Mouse (Mus musculus): Measurements from ENCODE around the gene Opa1. TPM values are rescaled to one million over a fixed set of nuclear protein-coding genes. Genes with fewer than 3 reads are reported as not detected.
A peak's percentile ranks its signal among the peaks of the same experiment; 100 is the strongest.

The Opa1 gene
- polyA plus RNA-seq, 1 experiment from 2014 or later: 53.1 TPM

DNA sequence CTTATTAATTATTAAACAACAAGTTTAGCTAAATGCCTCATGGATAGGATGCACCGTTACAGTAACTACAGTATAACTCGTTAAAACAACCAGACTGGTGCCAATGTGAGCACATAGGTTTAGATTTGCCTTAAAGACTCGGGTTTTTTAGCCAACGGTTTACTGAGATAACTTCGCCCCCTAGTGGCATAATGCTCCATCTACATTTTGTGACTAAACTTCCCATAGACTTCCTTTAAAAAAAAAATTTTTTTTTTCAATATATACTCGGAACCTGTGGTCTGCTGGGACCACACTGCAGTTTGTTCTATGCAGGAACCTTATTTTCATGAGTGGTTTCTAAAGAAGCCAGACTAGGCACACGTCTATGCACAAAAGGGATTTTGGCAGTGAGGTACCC is 18.3 kb upstream of the Opa1 start:
- Histone ChIP-seq H3K4me2 (ENCODE audit: low read length) (no peak overlapping the region; the same call in 1 of the 2 replicates), H3K9ac (replicated peaks; ENCODE audit: low read depth, low read length) (no peak overlapping the region), H3K9me3 (ENCODE audit: control insufficient read depth, low read length) (no peaks in the 10 kb centered on the region), H3K27me3 (replicated peaks; ENCODE audit: control insufficient read depth, insufficient read depth, low read length) (no peaks in the 10 kb centered on the region), H3K4me3 (replicated peaks; ENCODE audit: low read length) (no peak overlapping the region), H3K36me3 (ENCODE audit: control insufficient read depth, insufficient read depth) (no peaks in the 10 kb centered on the region), H3K4me1 (replicated peaks; ENCODE audit: control insufficient read depth, insufficient read depth, low read length) (0 out of 2 replicates have a peak, but pooled peaks cover 2% of the 10 kb centered on the region), H3K27ac (ENCODE audit: low read length) (no peak overlapping the region)
- WGBS: 5% methylated on average over 7 of the region's 7 CpGs
- ATAC-seq: peak; percentile 65

DNA sequence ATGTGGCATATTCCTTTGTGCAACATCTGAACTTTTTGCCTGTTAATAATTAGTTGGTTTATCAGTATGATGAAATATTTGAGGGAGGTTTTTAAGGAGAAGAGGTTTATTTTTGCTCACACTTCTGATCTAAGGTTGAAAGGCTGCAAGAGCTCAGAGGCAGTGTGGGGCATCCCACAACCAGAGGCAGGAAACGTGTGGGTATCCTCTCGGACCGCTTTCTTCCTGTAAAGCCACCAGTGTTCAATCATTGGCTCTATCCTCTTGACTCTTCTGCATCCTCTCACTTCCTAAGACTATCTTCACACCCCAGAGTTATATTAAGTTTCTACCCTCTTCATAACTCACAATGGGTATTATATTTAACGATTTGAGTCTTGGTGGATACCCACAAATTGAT is 5.1 kb upstream of the Opa1 start:
- H3K27me3 ChIP-seq (replicated peaks; ENCODE audit: control insufficient read depth, insufficient read depth, low read length): no peaks in the 10 kb centered on the region
- H3K27ac ChIP-seq (ENCODE audit: low read length): no peak overlapping the region
- no peaks in the 10 kb centered on the region for H3K36me3 ChIP-seq (ENCODE audit: control insufficient read depth, insufficient read depth)
- no peak overlapping the region for H3K4me2 ChIP-seq (ENCODE audit: low read length)
- WGBS: 81% methylated on average over 4 of the region's 4 CpGs
- H3K4me1 ChIP-seq (replicated peaks; ENCODE audit: control insufficient read depth, insufficient read depth, low read length): no peaks in the 10 kb centered on the region
- H3K9ac ChIP-seq (replicated peaks; ENCODE audit: low read depth, low read length): no peak overlapping the region
- H3K9me3 ChIP-seq (ENCODE audit: control insufficient read depth, low read length): no peaks in the 10 kb centered on the region
- no peak for ATAC-seq
- no peak overlapping the region for H3K4me3 ChIP-seq (replicated peaks; ENCODE audit: low read length)

DNA sequence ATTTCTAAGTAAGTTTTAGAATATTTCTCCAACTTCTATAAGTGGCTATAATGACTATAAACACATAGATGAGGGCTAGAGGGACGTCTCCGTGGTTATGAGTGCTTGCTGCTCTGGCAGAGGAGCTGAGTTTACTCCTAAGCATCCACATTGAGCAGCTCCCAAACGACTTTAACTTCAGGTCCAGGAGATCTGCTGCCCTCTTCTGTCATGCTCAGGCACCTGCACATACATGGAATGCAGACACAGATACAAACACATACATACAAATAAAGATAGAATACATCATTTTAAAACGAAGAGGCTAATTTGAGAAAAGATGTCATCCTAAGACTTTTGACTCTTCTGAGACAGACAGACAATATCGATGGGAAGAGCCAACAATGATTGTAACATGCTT is 3.5 kb upstream of the Opa1 start:
- Histone ChIP-seq H3K27me3 (replicated peaks; ENCODE audit: control insufficient read depth, insufficient read depth, low read length) (no peaks in the 10 kb centered on the region), H3K4me3 (replicated peaks; ENCODE audit: low read length) (no peak overlapping the region), H3K4me2 (ENCODE audit: low read length) (no peak overlapping the region), H3K9me3 (ENCODE audit: control insufficient read depth, low read length) (no peaks in the 10 kb centered on the region), H3K9ac (replicated peaks; ENCODE audit: low read depth, low read length) (no peak overlapping the region), H3K36me3 (ENCODE audit: control insufficient read depth, insufficient read depth) (no peaks in the 10 kb centered on the region), H3K4me1 (replicated peaks; ENCODE audit: control insufficient read depth, insufficient read depth, low read length) (peaks cover 9% of the 10 kb centered on the region), H3K27ac (ENCODE audit: low read length) (no peak overlapping the region)
- 7% methylated on average over 5 of the region's 5 CpGs for WGBS
- no peak for ATAC-seq

DNA sequence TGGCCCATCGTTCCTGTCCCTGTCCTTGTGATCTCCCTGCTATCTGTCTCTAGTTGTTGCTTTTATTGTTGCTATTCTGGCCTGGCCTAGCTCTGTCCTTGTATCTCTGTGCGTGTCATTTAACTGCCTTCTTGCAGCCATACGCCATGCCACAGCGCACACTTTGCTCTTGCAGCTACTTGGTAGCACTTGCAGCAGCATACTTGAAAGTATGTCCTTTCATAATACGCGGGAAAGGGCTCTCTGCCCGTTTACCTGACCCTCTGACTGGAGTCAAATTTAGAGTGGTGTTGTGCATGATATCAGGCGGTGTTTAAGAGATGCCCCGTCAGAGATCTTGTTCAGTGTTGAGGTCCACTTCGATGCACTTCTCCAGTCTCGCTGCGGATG is 648 bp downstream of the Opa1 start:
- no peaks in the 10 kb centered on the region for H3K36me3 ChIP-seq (ENCODE audit: control insufficient read depth, insufficient read depth)
- H3K4me2 ChIP-seq (ENCODE audit: low read length): peak overlapping the region; percentile 95
- peak overlapping the region; percentile 88 for H3K4me3 ChIP-seq (replicated peaks; ENCODE audit: low read length)
- H3K9me3 ChIP-seq (ENCODE audit: control insufficient read depth, low read length): no peaks in the 10 kb centered on the region
- H3K27me3 ChIP-seq (replicated peaks; ENCODE audit: control insufficient read depth, insufficient read depth, low read length): no peaks in the 10 kb centered on the region
- H3K4me1 ChIP-seq (replicated peaks; ENCODE audit: control insufficient read depth, insufficient read depth, low read length): peaks cover 12% of the 10 kb centered on the region
- peak overlapping the region; percentile 96 for H3K9ac ChIP-seq (replicated peaks; ENCODE audit: low read depth, low read length)
- H3K27ac ChIP-seq (ENCODE audit: low read length): no peak overlapping the region
- WGBS: 7% methylated on average over 12 of the region's 12 CpGs
- peak; percentile 34; the same call in 1 of the 2 replicates for ATAC-seq

DNA sequence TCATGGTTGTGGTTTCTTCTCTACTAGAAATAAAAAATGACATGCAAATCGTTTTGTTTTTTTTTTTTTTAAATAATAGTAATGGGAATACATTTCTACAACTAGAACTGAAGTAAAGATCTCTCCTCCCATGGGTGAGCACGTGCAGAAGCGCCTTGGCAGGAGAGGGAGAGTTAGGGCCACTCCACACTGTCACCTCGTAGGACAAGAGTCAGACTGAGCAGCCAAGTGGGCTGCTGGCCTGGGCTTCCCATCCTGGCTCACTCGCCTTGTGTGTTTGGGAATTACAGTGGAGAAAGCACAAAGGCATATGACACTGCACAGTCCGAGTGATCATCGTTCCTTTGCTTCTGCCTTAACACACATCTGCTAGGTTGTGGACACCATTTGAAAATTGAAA is 13.0 kb downstream of the Opa1 start:
- no peak overlapping the region for H3K9ac ChIP-seq (replicated peaks; ENCODE audit: low read depth, low read length)
- H3K9me3 ChIP-seq (ENCODE audit: control insufficient read depth, low read length): no peaks in the 10 kb centered on the region
- H3K27ac ChIP-seq (ENCODE audit: low read length): no peak overlapping the region
- H3K27me3 ChIP-seq (replicated peaks; ENCODE audit: control insufficient read depth, insufficient read depth, low read length): no peaks in the 10 kb centered on the region
- H3K4me3 ChIP-seq (replicated peaks; ENCODE audit: low read length): no peak overlapping the region
- 85% methylated on average over 7 of the region's 7 CpGs for WGBS
- no peak overlapping the region for H3K4me2 ChIP-seq (ENCODE audit: low read length)
- peaks cover 18% of the 10 kb centered on the region for H3K36me3 ChIP-seq (ENCODE audit: control insufficient read depth, insufficient read depth)
- no peaks in the 10 kb centered on the region for H3K4me1 ChIP-seq (replicated peaks; ENCODE audit: control insufficient read depth, insufficient read depth, low read length)
- no peak for ATAC-seq

DNA sequence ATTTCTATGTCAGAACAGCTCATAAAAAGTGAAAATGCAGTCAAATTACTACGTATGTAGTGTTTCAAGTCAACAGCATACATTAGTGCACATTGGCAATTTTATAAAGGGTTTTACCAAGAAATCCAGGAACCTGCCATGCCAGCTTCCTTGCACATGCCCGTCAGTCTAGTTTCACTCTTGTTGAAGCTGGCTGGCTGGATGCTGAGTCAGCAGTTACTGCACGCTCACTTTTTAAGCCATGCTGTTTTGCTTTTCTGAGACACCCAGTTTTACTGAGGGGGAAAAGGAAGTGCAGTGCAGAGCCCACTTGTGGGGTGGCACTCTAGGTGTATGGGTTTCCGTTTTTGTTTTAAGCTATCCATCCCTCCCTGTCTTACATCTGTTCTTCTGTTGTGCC is 18.0 kb downstream of the Opa1 start:
- H3K4me2 ChIP-seq (ENCODE audit: low read length): no peak overlapping the region
- H3K36me3 ChIP-seq (ENCODE audit: control insufficient read depth, insufficient read depth): peaks cover 6% of the 10 kb centered on the region; the same call in 1 of the 2 replicates
- WGBS: 79% methylated on average over 4 of the region's 4 CpGs

DNA sequence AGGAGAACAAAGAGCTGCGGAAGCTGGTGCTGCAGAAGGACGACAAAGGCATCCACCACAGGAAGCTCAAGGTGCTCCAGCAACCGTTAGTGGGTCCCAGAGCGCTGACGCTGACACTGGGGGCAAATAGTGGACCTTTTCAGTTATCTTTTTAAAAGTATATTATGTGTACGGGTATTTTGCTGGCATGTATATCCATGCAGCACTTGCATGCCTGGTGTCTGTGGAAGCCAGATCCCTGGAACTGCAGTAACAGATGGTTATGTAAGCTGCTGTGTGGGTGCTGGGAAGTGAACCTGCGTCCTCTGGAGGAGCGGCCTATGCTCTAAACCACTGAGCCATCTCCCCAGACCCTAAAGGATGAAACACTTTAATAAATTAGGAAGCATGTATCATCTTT is 26.4 kb downstream of the Opa1 start:
- WGBS: 92% methylated on average over 8 of the region's 8 CpGs
- Histone ChIP-seq H3K4me1 (replicated peaks; ENCODE audit: control insufficient read depth, insufficient read depth, low read length) (no peaks in the 10 kb centered on the region), H3K9ac (replicated peaks; ENCODE audit: low read depth, low read length) (no peak overlapping the region), H3K9me3 (ENCODE audit: control insufficient read depth, low read length) (no peaks in the 10 kb centered on the region), H3K4me3 (replicated peaks; ENCODE audit: low read length) (no peak overlapping the region), H3K27ac (ENCODE audit: low read length) (no peak overlapping the region), H3K27me3 (replicated peaks; ENCODE audit: control insufficient read depth, insufficient read depth, low read length) (no peaks in the 10 kb centered on the region), H3K4me2 (ENCODE audit: low read length) (no peak overlapping the region), H3K36me3 (ENCODE audit: control insufficient read depth, insufficient read depth) (peaks cover 26% of the 10 kb centered on the region)
- no peak for ATAC-seq

More for the DNA sequence above, 18.0 kb downstream of the Opa1 start:
- no peaks in the 10 kb centered on the region for H3K27me3 ChIP-seq (replicated peaks; ENCODE audit: control insufficient read depth, insufficient read depth, low read length)
- no peak overlapping the region for H3K9ac ChIP-seq (replicated peaks; ENCODE audit: low read depth, low read length)
- no peaks in the 10 kb centered on the region for H3K9me3 ChIP-seq (ENCODE audit: control insufficient read depth, low read length)
- H3K4me1 ChIP-seq (replicated peaks; ENCODE audit: control insufficient read depth, insufficient read depth, low read length): no peaks in the 10 kb centered on the region
- no peak for ATAC-seq
- H3K27ac ChIP-seq (ENCODE audit: low read length): no peak overlapping the region
- no peak overlapping the region for H3K4me3 ChIP-seq (replicated peaks; ENCODE audit: low read length)

DNA sequence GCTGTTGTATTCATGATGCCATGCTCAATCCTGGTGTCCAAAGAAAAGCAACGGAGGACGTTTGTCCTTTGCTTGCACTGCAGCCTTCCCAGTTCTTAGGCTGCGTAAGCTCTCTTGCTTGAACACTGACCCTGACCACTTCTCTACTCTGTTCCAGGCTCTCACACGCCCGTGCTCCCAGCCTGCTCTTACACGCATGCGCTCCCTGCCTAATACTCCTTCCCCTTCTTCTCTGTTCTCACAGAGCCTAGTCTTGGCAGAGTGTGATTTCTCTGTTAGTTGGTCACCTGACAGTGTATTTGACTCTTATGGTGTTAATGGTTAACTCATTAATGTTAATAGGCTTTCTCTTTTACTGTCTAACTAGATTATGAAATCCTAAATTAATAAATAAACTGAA is 28.0 kb downstream of the Opa1 start:
- no peak overlapping the region for H3K4me2 ChIP-seq (ENCODE audit: low read length)
- H3K36me3 ChIP-seq (ENCODE audit: control insufficient read depth, insufficient read depth): peaks cover 36% of the 10 kb centered on the region
- H3K27ac ChIP-seq (ENCODE audit: low read length): no peak overlapping the region
- H3K4me1 ChIP-seq (replicated peaks; ENCODE audit: control insufficient read depth, insufficient read depth, low read length): no peaks in the 10 kb centered on the region
- 89% methylated on average over 7 of the region's 7 CpGs for WGBS
- no peak overlapping the region for H3K4me3 ChIP-seq (replicated peaks; ENCODE audit: low read length)
- ATAC-seq: no peak
- H3K27me3 ChIP-seq (replicated peaks; ENCODE audit: control insufficient read depth, insufficient read depth, low read length): no peaks in the 10 kb centered on the region
- no peak overlapping the region for H3K9ac ChIP-seq (replicated peaks; ENCODE audit: low read depth, low read length)
- no peaks in the 10 kb centered on the region for H3K9me3 ChIP-seq (ENCODE audit: control insufficient read depth, low read length)

DNA sequence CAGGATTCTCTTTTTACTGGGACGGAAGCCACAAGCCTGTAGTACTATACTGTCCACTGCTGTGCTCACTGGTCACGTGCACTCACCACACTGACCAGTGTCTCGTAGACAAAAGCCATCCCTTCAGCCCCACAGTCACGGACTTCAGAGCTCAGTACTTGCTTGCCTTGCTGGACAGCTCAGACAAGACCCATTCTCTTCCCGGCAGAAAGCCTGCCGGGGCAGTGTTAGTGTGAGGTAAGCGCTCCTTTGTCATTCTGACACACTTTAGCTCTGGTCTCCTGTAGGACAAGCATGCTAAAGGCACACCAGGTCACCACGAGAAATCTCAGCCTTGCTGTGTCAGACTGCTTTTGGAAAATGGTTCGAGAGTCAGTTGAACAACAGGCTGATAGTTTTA is 35.6 kb downstream of the Opa1 start:
- Histone ChIP-seq H3K9me3 (ENCODE audit: control insufficient read depth, low read length) (no peaks in the 10 kb centered on the region), H3K27ac (ENCODE audit: low read length) (no peak overlapping the region), H3K4me1 (replicated peaks; ENCODE audit: control insufficient read depth, insufficient read depth, low read length) (no peaks in the 10 kb centered on the region), H3K27me3 (replicated peaks; ENCODE audit: control insufficient read depth, insufficient read depth, low read length) (no peaks in the 10 kb centered on the region), H3K36me3 (ENCODE audit: control insufficient read depth, insufficient read depth) (peaks cover 56% of the 10 kb centered on the region), H3K4me2 (ENCODE audit: low read length) (no peak overlapping the region), H3K9ac (replicated peaks; ENCODE audit: low read depth, low read length) (no peak overlapping the region), H3K4me3 (replicated peaks; ENCODE audit: low read length) (no peak overlapping the region)
- ATAC-seq: no peak
- WGBS: 75% methylated on average over 9 of the region's 9 CpGs

DNA sequence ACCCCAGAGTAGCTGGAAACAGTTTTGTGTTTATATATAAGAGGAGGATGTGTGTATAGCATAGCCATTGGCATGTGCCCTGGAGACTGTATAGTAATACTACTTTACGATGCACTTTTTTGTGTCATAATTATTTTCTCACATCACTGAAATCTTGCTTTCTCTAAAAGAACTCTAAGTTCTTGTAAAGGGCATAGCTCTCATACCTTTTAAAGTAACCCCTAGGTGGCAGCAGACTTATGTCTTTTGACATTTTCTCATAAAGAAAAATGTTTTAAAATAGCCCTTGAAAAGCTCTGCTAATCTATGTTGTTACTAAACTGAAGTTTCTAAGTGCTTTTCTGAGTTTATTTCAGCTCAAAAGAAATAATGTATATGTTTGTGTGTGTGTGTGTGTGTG is 49.9 kb downstream of the Opa1 start:
- Histone ChIP-seq H3K4me2 (ENCODE audit: low read length) (no peak overlapping the region), H3K4me3 (replicated peaks; ENCODE audit: low read length) (no peak overlapping the region), H3K9ac (replicated peaks; ENCODE audit: low read depth, low read length) (no peak overlapping the region), H3K9me3 (ENCODE audit: control insufficient read depth, low read length) (no peaks in the 10 kb centered on the region), H3K36me3 (ENCODE audit: control insufficient read depth, insufficient read depth) (peaks cover 24% of the 10 kb centered on the region), H3K27ac (ENCODE audit: low read length) (no peak overlapping the region), H3K27me3 (replicated peaks; ENCODE audit: control insufficient read depth, insufficient read depth, low read length) (no peaks in the 10 kb centered on the region), H3K4me1 (replicated peaks; ENCODE audit: control insufficient read depth, insufficient read depth, low read length) (no peaks in the 10 kb centered on the region)
- WGBS: 71% methylated on average over 1 of the region's 1 CpGs
- 0 out of 2 replicates have a peak, but pooled peaks have one; percentile 33 for ATAC-seq
